Mouse (Mus musculus) ES-CJ7 (cell line): ENCODE measurements at regions not wholly inside any gene's neighbourhood (a gene's known extent, or its start where the extent isn't known, plus 50 kb on each side); places are given as distances from the start of the nearest gene placed in this dataset.

Source experiments
- DNase-seq: peaks from one replicate; pipeline ENCODE4 v3.0.0; 2011; ENCODE audit warnings: low read depth, low spot score

DNA sequence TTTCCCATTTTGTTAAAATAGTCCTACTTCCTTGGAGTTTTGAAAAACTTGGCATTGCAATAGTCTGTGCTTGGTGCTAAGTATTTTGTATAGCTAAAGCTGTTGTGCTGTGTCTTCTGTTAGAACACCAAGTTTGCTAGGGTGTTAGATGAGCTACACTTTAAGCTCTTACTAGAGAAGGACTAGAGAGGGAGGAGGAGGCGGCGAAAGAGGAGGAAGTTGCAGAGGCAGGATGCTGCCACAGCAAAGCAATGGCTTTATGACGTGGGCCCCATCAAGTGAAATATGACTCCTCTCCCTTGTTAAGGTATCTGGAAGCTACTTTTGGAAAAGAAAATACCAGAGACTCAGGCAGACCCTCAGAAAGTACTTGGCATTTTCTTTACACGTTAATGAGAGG is 167.8 kb upstream of the Pik3r1 start:
- no peak for DNase-seq

DNA sequence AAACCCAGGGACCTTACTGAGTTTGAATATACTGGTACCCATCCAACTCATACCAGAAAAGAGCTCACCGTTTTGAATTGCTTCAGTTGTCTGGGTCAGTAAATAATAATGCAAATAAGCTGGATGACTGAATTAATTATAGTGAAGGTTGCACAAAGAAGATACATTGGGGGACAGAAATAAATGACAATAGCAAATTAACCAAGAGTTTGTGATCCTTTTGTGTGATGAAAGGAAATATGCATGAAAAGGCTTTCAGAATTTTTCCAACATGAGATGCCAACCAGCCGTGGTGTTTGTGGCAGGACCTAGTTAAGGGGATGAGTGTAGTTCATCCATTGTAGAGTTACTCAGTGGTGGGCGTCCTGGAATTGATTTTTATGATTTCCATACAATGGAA is 186.5 kb upstream of the Pik3r1 start:
- DNase-seq = no peak

DNA sequence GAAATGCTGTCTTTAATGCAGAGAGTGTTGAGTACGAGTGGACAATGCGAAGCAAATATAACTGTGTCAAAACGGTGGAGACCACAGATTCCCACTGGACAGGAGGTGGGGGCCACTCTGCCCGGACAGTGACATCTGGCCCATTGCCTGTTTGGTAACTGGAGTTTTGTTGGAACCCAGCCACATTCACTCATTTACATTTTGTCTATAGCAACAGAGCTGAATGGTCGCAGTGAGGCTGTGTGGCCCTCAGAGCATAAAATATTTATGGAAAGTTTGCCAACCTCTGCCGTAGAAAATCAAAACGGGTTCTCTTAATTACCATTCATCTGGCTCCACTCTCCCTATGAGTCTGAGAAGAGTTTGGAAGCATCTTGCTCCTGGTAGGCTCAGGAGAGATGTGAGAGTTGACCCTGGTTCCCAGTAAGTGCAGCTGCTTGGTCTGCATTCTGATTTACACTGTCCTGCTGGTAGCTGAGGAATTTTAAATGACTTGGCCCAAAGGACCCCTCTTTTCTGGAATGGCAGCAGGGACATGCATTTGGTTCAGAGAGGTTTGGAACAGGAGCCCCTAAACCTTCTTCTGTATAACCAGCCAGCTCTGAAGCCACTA is 187.9 kb upstream of the Pik3r1 start:
- no peak for DNase-seq

DNA sequence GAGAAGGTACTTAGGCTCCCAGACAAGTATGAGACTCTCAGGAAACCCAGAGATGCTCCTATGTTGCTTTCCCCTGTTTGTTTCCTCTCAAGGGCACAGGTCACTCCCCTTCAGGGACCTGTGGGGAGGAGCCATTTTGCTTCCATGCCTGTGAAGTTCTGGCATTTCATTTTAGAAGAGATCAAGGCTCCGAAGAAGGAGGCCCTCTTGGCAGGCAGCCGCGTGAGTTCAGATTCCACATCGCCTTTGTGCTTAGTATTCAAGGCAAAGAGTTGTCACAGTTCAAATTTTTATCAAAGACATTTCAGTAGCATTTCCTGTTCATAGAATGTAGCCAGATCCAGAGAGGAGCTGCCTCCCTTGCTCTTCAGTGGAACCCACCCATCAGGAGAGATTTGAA is 189.8 kb upstream of the Pik3r1 start:
- DNase-seq = no peak

DNA sequence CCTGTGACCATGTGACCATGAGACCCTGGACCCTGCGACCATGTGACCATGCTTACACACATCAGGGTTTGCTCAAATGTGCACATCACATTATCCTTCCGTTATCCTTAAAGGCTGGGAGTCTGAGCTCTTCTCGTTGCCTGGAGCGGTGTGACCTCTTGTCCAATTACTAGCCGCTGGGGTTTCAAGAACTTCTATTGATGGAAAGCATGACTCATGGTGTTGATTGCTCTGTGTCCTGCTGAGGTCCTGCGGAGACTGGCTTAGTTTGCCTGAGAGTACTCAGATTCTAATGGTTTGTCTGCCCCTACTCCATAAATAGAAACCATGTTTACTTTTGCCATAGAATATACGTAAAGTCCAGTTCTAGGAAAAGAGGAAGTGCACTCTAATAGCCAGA is 197.5 kb upstream of the Pik3r1 start:
- DNase-seq = no peak

DNA sequence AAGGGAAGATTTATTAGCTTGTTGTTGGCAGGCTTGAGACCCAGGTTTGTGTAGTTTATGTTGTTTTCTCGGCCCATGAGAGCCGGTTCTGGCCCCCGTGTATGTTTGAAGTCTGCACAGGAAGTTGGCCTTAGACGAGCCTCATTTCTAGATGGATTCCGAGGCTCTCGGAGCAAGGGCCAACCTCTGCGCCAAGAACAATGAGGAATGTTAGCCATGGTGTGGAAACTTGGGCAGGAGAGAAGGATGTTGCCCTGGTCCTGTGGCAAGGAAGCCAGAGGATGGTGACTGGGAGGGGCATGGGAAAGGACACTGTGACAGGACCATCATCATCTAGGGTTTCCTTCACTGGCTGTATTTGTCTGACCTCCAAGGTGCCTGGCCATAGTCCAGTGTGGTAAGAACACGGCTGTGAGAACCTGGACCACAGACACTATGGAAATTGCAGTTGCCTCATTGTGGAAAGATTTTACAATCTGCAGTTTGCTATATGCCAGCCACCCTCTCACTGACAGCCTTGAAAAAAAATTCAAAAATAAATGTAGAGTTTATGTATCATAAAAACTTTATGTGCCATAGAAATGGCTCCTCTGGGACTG is 198.9 kb upstream of the Pik3r1 start:
- no peak for DNase-seq

DNA sequence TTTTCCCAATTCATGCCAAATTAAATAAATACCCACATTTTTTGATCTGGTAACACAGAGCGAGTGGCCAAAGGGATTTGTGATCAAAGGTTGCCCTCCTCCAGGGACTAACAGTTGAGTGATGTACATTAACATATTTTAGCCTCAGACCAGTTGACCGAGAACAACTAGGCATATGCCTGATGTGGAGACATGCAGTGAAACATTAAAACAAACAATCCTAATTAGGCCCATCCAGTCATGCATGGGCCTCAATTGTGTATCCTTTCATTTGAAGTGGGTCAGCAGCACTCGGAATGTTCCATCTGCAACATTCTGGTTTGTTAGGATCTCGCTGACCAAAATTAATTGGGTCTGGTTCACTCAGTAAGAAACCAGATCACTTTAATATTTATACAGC is 199.4 kb upstream of the Pik3r1 start:
- DNase-seq = no peak

DNA sequence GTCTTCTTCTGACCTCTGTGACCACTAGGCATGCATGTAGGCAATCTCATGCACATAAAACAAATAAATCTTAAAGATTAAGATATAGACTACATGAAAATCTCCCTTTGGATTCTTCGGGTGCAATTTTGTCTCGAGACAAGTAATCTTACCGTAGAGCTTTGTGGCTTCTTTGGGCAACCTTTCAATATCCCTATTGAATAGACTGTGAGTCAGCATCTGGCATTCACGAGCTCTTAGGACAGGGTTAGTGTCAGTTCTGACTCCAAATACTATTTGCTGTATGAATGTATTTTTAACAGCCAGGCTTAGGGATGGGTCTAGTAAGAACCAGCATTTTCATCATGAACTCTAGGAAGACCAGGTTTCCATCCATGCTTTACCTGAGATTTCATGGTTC is 208.7 kb upstream of the Pik3r1 start:
- DNase-seq = no peak

DNA sequence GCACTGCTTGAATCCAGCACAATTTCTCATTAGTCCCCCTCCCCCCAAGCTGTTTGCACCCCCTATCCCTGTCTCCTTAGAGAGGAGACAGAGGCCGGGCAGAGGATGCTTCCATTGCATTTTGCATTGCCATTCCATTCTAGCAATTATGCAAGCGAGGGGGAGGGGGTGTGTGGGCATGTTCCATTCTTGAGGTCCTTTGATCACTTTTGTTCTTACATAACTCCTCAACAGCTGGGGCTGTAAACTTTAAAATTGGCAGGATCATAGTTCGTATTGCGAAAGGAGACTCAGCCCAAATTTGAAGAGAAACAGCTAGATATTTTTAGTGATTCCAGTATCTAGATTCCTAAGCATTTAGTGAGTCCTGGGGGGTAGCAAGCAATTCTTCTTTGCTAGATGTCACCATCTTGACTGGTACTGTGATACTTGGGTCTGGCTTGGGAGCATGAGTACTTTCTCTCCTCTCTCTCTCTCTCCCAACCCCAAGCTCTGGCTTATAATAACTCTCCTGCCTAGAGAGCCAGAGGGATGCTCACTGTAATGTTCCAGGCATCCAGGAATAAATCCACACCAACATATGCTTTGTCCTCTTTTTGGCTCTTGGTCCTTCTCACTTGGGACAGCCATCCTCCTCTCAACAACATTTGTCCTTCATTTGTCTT is 212.3 kb upstream of the Pik3r1 start:
- DNase-seq = no peak

DNA sequence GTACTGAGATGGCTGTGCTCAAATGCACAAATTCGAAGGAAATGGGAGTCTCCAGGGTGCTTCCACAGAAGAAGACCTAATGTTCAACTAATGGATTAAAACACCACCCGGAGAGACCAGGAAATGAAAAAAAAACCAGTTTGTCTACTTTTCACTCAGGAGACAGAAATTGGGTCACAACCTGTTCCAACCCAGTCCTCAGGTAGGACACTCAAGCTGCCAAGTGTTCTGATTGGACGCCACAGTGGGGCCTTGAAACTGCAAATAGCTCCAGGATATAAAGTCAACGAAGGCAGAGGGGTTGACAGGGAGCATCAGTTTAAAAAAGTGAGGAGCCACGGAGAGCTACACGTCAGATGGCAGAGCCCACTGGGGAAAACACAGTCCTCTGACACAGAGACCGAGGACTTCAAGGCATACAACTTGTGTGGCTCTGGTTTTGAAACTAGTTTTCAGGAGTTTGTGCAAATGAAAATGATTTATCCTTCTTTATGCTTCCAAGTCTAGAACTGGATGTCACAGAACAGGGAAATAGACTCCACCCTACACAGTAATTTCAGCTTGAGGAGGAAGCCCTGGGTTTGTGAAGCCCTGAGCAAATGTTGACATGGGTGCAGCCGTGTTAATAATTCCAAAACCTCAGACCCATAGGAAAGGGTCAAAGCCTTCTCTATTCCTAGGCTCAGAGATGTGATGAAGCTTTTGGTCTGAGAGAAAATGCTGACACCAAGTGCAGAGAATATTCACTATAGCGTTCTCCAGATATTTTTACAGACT is 220.8 kb upstream of the Pik3r1 start:
- DNase-seq = no peak

DNA sequence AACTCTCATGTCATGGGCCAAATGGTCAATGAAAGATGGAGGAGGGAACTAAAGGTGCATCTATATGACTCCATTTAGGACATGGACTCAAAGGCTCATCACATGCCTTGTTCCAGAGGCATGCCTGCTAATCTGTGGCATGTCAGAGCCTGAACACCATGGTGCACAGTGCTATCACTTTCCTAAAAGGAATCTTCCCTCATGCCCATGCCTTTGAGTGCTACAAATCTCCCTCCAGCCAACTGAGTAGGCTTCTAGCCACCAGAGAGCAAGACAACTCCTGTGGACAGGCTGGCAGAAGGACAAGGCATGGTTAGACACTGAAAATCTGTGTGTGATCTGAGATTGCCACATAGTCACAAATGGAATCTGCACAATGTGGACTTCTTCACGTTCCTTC is 223.7 kb upstream of the Pik3r1 start:
- DNase-seq = no peak

DNA sequence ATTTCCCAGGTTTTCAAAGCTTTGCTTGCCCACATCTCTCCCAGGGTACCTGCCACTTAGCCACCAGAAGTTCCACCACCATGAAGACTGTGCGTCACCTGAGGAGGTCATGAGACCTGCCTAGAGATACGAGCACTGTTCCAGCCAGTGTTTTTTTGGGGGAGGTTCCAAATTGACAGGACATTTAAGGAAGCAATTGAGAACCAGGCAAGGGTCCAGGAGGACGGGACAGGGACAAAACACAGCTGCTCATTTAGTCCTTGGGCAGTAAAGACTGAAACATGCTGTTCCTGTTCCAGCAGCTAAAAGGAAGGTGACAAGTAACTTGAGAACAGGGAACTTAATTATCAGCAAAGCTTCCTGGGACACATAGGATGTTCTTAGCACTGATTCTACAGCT is 226.8 kb upstream of the Pik3r1 start:
- DNase-seq = no peak

DNA sequence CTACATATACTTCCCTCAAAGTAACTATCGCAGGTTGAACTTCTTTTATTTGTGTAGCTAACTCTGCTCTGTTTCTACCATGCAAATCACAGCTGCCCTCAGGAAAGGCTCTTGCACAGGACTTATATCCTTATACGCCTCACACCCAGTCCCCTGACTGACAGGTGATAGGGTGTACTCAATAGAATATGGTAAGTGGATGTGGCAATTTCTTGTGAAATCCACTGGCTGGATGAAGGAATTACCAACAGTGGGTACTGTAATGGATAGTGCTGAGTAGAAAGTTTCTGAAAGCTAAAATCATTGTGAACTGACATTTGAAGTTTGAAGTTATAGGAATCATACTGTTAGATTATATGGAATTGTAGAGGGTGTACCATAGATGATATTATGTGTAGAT is 227.5 kb upstream of the Pik3r1 start:
- no peak for DNase-seq

DNA sequence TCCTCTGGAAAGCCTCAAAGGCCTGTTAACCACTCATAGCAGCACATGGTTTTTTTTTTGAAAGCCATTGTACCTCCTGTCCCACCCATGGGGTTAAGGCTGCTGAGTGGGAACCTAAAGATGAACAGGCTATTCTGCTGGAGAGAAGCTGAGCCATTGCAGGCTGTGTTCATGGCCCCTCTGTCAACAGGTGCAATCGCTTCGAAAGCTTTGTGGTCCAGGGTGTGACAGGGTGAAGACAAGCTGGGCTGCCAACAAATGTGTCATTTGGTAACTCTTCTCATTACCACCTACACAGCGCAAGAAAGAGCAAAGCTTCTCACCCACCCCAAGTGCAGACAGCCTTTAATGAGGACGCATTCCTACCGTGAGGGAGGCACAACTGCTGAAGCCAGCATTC is 228.1 kb upstream of the Pik3r1 start:
- DNase-seq = no peak

DNA sequence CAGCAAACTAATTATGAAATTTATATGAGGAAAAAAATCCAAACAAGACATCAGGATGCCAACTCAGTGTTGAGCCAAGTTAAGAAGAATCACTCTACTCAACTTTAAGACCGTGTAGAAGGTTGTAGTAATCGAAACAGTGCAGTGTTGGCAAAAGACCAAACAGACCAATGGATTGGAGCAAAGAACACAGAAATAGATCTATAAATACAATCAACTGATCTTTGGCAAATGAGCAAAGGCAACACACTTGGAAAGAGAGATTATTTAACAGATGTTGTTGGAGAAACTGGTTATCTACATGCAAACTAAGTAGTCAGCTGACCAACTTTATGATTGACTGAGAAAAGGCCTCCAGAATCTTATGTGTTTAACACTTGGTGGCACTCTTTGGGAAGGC is 229.4 kb upstream of the Pik3r1 start:
- DNase-seq = no peak

DNA sequence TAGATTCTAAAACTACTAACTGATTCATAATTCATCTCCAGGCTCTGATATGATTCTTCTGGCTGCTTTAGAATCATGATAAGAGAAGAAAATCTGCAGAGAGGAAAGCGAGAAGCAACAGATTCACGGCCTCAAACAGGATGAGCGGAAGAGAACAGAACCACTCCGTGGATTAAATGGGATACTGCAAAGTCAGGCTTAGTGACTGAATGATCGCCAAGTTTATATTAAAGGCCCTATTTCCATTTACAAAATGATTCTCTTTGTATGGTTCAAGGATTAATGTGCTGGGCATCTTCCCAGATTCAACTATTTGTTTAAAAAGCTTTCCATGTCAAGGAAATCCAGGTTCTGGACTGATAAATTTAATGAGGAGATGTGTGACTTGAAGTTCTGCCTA is 238.5 kb upstream of the Pik3r1 start:
- no peak for DNase-seq

DNA sequence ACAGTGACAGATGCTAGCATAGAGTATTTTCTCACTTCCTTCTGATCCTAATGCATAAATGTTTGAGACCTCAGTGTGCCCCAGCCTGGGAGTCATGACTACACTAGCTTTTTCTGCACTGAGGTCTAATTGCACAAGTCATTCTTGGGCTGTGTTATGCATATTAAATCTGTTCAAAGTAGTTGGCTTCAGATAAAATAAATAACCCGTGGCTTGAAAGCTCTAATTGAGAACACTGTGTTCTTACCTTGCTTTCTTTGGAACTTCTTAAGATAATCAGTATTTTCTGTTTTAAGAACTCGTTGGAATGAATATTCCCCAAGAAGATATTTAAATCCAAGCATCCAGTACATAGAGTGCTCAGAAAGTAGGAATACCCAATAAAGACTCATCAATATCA is 243.9 kb upstream of the Pik3r1 start:
- no peak for DNase-seq

DNA sequence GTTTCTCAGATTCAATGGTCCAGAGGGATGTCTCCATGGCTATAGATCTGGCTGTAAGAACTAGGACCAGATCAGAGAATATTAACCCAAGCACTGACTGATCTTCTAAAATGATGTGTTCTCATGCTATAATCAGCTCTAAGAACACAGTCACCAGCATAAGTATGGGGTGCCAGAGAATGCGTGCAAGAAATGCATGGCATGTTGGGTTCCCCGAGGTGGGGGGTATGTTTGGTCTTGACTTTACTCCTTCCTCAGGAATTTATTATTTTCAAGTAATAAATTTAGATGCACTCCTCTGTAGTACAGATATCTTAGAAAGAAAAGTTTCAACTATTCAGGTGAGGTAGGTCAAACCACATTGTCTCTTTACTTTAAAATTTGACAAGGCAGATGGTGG is 246.5 kb upstream of the Pik3r1 start:
- DNase-seq = no peak

DNA sequence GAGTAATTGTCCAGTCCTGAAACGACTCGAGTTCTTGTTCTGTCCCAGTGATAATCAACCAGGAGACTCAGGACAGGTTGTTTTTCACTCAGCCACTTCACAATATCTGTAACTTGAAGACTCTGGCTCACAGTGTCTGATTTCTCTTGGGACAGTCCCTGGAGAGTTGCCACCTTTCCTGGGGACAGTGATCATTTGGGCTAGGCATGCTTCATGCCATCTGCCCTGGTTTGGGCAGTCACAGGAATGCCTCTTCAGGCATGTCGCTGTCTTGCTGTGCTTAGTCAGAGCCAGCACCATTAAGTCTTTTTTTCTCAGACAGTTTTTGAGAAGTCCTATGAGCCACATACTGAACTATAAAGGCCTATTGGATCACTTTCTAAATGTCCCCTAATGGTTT is 246.9 kb upstream of the Pik3r1 start:
- DNase-seq = no peak

DNA sequence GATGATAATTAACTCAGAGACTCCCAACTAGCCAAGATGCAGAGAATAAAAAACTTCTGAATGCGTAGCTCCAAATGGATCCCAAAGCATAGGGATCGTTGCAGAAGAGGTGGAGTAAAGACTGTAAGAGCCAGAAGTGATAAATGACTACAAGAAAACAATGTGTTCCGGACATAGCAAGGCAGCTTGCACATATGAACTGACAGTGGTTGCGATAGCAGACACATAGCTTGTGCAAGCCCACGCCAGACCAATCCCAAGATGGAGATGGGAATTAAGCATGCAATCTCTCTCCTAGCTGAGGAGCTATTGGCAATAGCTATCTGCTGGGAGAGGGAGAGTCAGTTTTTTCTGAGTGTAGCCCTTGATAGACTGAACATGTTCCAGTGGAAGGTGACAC is 248.5 kb upstream of the Pik3r1 start:
- DNase-seq = no peak

DNA sequence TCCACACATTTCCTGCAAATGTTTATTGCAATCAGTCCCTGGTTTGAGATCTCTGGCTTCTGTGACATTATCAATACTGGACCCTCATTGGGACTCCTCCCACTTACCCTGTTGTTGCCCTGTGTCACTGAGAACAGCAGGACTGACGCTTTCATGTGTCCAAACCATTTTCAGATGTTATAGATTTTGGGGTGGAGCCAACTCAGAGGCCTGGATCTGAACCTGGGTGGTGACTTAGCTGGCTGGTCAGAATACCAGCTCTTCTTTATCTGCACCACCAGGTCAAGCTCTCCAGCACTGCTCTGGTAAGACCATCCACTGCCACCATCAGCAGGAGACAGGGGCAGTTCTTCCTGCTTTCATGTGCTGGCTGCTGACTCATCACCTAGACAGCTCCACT is 254.3 kb upstream of the Pik3r1 start:
- DNase-seq = no peak

DNA sequence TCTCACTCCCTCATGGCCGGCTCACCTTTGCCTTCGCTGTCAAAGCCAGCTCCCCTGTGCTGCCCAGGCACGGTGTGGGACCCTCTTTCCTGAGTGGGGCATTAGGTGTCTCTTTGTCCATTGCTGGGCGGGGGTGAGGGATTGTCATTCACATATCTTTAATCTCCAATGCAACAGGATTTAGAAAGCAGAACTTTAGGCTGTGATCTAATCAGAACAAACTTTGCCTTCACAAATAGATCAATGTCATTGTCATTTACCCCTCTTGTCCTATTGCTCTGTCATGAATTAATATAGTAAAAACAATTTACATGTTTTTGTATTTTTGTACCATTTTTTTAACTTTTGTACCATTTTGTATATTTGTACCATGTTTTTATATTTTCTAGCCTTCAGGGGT is 254.7 kb upstream of the Pik3r1 start:
- DNase-seq = no peak

DNA sequence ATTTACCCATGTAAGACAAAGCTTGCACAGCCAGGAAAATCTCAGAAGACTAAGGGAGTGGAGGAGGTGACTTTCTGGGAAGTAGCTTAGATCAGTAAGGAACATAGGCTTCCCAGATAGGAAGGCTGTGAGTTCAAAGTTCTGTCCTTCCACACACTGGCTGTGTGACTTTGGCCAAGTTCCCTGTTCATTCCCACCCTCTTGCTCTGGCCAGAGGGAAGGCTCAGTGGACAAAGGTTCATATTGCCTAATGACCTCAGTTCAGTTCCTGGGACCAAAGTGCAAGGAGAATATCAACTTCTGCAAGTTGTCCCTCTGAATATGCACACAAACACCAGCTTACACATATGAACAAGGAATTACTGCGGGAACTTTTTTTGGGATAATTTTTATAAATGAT is 255.6 kb upstream of the Pik3r1 start:
- no peak for DNase-seq
